Mouse (Mus musculus) hindbrain, embryonic 13.5 days (tissue): ENCODE measurements around the gene Plcg2. TPM values are rescaled to one million over a fixed set of nuclear protein-coding genes. Genes with fewer than 3 reads are reported as not detected.

Experiments used
- microRNA-seq: library from miRNA; unstranded; fragments of <30 nt; microRNA quantifications from one replicate; pipeline ENCODE4, GENCODE M21; 2016
- polyA plus RNA-seq: library from polyadenylated mRNA; unstranded; fragments of >200 nt; fragmentation: Nextera tagmentation; extraction: Ambion mirVana; gene quantifications from 2 replicates; pipeline ENCODE4 v1.2.1, GENCODE M21; 2015

Gene Plcg2
- polyA plus RNA-seq, 1 experiment from 2014 or later, result 1.3 TPM

Small RNA genes lying within 50 kb of the gene (microRNA-seq; reads per million reads assigned to microRNA genes)
- gene Gm27361, result not detected
- not detected for gene Mir7077
- gene Mir7078, result not detected

Other genes with a start within 250 kb of the Plcg2 start
- 87.3 and 90.2 TPM in 2 replicates for gene Cmip, start 241.2 kb upstream of the Plcg2 start, polyA plus RNA-seq
- gene Sdr42e1, start 175.4 kb downstream of the Plcg2 start, polyA plus RNA-seq, result 1.4 and 1.6 TPM in 2 replicates
- not detected in 2 replicates for gene Hsd17b2, start 203.6 kb downstream of the Plcg2 start, polyA plus RNA-seq